Mouse (Mus musculus) thymus, postnatal 14 days (tissue): ENCODE results near the gene Zfp444.
"Not testable (repeated sequence)": the region's sequence is repeated elsewhere in the genome, so short reads cannot be mapped to it uniquely, and the experiment has no call there.

Experiments
- DNase-seq: peaks from one replicate; pipeline ENCODE4 v3.0.0; 2021

Zfp444 gene

DNA sequence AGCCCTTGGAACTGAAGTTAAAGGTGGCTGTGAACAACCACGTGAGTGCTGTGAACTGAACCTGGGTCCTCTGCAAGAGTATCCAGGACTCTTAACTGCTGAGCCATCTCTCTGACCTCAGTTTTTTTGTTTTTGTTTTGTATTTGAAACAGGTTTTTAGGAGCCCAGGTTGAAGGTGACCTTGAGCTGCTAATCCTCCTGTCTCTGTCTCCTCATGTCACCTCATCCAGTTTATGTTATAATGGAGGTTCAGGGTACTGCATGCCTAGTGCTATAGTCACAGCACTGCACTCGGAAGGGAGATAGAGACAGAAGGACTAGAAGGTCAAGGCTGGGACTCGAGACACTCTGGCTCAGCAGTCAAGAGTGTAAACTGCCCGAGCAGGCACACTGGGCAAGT is 9.9 kb upstream of the Zfp444 start:
- DNase-seq = no peak

DNA sequence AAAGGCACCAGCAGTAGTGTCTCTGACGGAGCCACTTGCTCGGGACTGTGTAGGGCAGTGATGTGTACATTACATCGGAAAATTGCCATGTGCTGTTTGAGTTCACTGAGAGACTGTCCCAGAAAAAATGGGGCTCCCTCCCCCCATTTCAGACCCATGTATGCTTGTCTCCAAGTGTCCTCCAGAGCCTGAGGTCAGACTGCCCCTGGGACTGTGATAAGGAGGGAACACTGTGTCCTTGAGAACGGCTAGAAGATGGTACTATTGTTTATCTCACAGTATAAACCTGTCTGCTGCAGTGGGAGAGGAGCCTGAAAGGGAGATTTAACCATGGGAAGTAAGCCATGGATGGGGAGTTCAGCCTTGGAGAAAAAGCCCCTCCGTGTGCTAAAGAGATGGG is 7.4 kb upstream of the Zfp444 start:
- DNase-seq = no peak

DNA sequence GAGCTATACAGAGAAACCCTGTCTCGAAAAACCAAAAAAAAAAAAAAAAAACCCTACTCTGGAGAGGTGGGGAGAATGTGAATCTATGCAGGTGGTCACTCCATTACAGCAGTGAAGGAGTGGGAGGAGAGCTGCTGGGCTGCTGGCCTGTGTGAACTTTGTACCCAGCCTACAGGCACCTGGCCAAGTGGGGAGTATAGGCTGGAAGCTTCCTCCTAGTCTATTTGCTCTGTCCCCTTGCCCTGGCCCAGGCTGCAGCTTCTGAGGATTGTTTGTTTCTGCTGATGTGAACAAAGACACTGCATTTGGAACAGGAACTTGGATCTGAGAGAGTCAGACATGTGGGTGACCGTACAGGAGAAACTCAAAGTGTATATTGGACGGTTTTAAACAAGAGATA is 2.6 kb upstream of the Zfp444 start:
- no peak for DNase-seq

DNA sequence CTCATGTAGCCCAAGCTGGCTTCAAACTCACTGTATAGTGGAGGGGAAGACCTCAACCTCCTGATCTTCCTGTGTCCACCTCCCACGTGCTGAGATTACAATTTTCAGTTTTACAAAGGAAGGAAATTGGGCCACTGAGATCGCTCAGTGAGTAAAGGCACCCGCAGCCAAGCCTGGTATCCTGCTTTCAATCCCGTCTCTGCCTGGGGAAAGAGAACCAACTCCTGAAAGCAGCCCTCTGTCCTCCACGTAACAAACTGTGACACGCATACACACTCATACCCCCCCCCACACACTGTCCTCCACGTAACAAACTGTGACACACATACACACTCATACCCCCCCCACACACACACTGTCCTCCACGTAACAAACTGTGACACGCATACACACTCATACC is 1.6 kb upstream of the Zfp444 start:
- no peak for DNase-seq

DNA sequence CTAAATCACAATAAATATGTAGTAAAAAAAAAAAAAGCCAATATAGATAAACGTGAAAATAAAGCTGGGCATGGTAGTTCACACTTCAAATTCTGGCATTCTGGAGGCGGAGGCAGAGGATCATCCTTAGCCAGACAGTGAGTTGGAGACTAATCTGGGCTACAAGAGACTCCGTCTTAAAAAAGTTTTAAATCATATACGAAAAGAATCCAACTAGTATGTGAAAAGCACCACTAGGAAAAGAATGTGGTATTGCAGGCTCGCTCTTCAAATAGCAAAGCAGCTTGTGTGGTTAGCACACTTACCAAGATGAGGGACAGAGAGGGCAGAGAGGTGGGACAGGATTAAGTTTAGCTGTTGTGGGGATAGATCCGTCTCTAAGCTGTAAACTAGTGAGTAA is 1.2 kb upstream of the Zfp444 start:
- no peak for DNase-seq

DNA sequence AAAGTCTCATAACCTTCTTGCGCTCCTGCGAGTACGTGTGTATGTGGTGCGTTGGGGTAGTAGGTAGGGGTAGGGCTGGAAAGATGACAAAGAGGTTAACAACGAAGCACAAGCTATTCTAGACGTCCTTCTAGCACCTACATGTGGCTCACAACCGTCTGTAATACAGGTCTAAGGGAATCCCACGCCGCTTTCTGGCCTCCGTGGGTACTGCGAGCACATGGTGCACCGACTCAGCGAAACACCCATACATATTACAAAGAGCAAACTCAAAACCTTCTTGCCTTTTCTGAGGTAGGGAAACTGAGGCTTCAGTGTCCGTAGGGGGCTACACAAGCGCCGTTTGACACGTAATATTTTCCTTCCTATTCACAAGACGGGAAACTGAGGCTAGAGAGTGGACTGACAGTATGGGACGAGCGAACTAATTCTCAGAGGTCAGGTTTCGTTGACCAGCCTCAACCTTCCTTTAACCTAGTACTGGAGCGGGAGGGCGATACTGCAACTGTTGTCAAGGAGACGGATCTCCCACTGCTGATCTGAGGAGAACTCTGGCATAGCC is 501 bp upstream of the Zfp444 start:
- peak; percentile 81 for DNase-seq

DNA sequence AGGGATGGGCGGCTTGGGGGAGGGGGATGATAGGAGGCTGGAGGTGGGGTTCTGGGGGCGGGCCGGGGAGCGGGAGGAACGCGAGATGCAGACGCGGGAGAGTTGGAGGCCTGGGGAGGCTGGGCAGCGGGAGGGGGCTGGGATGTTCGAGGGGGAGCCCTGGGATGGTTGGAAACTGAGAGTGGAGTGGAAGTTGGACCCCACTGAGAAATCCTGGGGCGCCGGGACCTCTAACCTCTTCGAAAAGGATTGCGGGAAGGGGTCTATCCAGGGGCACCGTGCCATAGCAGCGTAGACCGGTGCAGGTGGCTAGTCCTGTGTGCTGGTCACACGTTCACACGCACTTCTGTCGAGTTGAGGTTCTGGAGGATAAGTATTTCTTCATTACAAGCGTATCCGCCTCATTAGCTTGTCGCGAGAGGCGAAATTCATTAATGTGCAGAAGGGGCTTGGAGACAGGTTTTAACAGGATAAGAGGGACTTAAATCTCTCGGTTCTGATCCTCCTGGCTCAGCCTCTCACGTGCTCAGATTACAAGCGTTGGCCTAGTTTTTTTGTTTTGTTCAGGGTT is 733 bp downstream of the Zfp444 start:
- DNase-seq = no peak

DNA sequence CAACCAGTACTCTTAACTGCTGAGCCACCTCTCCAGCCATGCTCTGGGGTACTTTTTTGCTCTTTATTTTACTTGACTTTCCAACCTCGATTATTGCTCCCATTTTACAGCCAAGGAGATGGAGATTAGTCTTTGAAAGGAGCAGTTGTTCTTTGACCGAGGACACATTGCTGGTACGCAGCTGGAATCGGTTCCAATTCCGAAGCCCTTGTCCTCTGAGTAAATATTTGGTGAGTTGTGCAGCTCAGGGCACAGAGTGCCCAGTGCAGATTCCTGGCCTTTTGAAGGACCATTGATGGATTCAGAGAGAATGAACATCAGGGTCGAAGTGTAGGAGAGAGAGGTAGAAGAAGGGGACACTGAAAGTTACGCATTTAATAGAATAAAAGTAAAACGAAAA is 1.8 kb downstream of the Zfp444 start:
- DNase-seq = no peak

DNA sequence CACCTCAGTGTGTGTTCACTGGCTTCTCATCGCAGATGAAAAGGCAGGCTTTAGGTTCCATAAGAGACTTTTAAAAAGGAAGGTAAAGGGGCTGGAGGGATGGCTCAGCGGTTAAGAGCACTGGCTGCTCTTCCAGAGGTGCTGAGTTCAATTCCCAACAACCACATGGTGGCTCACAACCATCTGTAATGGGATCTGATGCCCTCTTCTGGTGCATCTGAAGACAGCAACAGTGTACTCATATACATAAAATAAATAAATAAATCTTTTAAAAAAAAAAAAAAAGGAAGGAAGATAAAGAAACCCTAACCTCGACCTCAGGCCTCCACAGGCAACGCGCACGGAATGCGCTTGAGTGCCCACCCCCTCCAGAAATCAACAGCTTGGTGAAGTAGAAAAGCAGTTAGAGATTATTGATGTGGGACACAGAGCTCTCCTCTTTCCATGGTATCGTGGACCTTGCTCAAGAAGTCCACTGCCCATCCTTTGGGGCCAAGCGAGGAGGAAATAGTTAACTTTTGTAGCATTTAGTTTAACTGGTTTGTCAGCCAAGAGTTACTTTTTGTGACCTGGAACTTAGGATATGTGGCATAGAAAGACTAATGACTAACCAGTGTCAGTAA is 2.5 kb downstream of the Zfp444 start:
- peak; percentile 23 for DNase-seq

DNA sequence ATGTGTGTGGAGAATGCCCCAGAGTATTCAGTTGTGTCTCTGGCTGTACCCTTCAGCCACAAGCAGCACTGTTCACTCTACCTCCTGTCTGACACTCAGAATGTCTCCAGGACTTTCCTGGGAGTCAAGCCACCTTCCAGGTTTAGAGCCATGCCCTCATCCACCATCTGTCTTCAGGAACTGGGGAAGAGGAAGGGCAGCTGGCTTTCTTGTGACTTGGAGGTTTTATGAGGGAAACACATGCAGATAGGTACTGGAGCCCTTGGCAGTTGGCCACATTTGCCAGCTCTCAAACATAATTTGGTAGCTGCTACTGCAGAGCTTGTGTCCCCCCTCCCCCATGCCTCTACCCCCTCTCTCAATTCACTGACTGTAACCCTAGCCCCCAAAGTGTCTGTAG is 7.0 kb downstream of the Zfp444 start:
- DNase-seq = no peak

DNA sequence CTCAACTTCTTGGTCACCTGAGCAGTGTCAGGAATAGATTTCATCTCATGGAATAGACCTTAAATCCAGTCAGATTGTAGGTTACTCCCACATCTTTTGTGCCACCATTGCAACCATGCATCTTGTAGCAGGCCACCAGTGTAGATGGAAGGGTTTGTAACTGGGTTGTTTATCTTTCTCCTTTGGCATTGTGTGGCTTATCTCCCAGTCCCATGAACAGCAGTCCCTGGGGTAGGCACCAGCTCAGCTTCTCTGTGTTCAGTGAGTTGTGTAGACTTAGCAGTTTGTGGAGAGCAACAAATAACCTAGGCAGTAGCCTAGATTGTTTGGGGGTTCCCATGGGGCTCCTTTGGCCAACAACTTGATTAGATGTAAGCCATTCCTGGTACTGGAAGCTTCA is 10.9 kb downstream of the Zfp444 start:
- no peak for DNase-seq

DNA sequence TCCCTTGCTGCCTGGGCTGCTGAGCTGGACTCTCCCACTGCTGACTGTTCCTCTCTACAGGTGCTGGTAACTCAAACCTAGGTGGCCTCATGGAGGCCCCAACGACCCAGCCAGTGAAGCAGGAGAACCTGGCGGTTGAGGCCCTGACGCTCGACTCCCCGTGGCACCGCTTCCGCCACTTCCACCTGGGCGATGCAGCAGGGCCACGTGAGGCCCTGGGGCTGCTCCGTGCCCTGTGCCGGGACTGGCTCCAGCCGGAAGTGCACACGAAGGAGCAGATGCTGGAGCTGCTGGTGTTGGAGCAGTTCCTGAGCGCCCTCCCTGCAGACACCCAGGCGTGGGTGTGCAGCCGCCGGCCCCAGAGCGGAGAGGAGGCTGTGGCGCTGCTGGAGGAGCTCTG is 11.8 kb downstream of the Zfp444 start:
- no peak for DNase-seq

DNA sequence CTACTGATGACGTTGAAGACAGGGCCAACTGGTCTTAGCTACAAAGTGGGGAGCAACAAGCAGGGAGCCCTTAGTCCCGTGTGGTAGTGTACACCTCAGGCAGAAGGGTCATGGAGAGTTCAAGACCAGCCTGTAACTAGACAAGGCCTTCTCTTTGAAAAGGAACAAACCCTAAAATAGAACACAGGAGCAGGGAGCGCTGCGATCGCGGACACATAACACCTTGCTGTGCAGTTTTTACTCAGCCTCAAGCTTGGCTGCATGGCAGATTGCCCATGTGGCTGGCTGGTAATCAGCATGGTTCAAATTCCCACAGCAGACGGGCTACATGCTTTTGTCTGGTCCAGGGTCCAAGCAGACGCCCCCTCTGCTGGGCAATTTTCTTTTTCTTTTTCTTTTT is 12.5 kb downstream of the Zfp444 start:
- no peak for DNase-seq

DNA sequence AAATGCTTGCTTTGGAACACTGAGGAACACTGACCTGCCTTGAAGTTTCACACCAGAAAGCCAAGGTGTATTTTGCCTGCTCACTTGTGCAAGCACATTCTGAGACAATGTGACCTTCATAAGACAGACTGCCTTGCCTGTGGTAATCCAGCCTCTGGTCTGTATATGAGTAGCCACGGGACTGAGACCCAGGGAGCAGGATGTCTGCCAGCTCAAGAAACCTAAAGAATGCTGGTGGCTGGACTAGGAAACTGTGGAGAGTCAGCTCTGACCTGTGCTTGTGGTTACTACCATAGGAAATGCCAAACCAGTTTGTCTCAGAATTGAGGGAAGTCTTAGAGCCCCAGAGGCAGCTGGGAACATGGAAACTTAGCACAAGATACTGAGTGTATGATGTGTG is 13.4 kb downstream of the Zfp444 start:
- DNase-seq = no peak

DNA sequence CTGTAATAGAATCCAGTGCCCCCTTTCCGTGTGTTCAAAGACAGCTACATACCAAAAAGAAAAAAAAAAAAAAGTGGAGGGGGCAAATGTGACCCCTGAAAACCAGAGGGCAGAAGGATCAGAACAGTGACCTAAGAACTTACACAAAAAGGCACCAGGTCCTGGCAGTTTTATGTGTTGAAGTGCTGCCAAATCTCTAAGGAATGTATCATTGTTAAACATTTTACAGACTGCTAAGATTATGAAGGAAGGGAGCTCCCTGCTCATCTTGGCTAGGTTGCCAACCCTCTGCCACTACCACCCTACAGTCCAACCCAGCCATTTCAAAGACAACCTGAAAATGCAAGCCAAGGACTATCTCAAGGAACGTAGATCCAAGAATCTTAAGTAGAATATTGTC is 14.2 kb downstream of the Zfp444 start:
- no peak for DNase-seq

DNA sequence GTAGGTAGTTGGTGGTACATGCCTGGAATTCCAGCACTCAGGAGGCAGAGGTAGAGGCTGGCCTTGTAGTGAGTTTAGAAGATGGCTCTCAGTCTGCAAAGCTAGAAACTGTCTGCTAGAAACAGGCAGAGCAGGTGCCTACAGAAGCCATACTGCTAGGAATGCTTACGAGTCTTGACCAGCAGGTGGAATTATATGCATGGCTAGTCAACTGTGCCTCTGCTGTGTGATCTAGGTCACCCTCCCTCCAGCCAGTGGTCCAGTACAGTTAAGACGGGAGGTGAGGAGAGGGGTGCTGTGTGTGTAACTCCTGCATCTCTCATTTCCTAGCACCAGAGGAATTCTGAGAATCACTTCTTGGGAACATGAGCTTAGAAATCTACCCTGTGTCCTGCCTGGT is 14.7 kb downstream of the Zfp444 start:
- no peak for DNase-seq

DNA sequence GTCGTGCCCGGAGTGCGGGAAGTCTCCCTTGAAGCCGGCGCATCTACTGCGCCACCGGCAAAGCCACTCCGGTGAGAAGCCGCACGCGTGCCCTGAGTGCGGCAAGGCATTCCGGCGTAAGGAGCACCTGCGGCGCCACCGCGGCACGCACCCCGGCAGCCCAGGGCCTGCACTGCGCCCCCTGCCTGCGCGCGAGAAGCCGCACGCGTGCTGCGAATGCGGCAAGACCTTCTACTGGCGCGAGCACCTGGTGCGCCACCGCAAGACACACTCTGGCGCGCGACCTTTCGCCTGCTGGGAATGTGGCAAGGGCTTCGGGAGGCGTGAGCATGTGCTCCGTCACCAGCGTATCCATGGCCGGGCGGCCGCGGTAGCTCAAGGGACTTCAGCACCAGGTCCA is 17.5 kb downstream of the Zfp444 start:
- DNase-seq = no peak

DNA sequence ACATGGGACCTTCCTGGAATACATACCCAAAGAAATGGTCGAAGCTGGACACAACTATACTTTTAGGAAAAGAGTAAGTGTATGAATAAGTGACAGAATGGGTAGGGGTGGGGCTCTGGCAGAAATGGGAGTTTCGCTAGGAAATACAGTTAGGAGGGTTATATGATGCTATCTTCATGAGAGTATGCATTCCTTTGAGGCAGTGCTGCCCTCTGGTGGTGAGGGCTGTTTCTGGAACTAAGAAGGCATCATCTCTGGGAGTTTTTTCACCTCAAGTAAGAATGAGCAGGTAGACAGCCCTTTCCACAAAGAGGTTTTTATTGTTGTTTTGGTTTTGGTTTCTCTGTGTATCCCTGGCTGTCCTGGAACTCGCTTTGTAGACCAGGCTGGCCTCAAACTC is 19.4 kb downstream of the Zfp444 start:
- peak; percentile 80 for DNase-seq

DNA sequence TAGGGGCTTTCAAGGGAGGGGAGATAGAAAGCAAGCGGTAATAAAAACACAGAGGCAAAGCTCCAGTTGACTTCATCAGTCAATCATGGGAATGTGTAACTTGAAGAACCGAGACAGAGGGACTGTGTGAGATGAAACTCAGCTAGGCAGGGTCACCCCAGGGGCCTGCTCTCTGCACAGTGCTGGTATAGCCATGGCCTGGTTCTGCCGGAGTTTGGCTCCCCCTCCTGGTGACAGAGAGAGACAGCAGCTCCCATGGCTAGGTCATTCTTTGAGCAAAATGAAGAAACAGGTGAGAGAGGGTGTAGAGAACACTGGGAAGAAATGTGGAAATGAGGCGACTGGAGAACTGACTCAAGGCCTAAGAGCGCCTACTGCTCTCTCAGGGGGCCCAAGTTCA is 22.1 kb downstream of the Zfp444 start:
- DNase-seq = peak; percentile 69

DNA sequence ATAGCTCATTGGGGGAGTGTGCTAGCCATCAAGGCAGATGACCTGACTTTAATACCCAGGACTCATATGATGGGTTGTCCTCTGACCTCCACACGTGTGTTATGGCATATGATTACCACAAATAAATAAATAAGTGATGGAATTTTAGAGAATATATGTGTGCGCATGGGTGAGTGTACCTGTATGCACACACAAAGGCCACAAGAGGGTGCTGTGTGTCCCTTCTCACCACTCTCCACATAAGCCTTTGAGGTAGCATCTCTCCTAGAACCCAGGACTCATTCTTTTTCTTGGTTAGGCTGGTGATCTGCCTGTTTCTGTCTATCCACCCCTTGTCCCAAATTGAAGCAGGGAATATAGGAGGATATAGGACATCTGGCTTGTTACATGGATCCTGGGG is 23.8 kb downstream of the Zfp444 start:
- DNase-seq = no peak

DNA sequence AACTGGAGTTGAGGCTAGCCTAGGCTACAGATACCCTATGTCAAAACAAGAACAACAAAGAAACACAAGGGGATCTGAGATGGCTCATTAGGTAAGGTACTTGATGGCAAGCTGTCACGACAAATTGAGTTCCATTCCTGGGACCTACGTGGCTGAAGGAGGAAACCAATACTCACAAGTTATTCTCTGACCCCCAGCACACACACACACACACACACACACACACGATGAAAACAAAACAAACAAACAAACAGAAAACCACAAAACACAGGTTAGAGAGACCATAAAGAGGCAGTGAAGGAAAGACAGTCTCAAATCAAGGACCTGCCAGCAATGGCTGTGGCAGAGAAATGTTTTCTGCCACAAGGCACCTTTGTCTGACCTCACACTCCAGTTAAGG is 24.8 kb downstream of the Zfp444 start, which contains the start of gene Galp:
Galp (plus strand) TSS at position 301 of the 400 bp plus-strand sequence.
- no peak for DNase-seq

DNA sequence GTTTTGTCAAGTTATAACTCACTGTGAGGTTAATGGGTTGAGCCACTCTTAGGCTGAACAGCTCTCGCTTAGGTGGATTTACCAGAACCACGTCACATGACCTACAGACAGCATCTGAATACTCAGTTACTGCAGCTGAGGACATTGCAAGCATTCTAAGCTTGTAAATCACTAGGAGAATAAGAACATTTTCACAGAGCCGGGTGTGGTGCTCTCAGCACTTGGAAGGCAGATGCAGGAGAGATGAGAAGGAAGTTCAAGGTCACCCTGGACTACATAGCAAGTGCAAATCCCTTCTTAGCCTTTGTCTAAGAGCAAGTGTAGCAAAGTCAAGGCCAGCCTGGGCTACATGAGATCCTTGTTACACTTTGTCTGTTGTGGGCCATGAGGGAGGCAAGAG is 32.2 kb downstream of the Zfp444 start:
- no peak for DNase-seq

DNA sequence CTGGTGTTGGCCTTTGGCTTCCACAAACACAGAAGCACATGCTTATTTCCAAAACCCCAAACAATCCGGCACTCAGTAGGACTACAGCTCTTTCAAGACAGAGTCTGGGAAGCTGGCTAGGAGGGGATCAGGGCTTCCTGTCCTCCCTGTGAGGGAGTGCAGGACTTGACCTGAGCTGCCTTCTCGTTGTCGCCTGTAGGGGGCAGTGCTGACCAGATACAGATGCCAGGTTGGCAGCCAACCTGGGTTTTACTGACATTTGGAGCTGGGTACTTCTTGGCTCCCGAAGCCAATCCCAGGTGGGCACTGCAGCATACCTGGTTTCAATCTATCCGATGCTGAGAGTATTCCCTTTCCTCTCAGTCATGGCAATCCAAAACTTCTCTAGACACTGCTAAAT is 41.1 kb downstream of the Zfp444 start:
- DNase-seq = peak; percentile 28

DNA sequence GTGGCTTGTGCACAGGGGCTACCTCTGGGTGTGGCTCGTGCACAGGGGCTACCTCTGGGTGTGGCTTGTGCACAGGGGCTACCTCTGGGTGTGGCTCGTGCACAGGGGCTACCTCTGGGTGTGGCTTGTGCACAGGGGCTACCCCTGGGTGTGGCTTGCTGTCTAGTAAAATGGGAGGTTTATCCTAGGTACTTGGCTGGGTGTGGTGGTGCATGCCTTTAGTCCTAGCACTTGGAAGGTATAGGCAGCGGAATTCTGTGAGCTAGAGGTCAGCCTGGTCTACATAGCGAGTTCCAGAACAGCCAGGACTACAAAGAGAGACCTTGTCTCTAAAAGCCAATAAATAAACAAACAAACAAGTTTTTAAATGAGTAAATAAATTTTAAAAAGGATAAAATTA is 42.7 kb downstream of the Zfp444 start:
- DNase-seq = not testable (repeated sequence)

DNA sequence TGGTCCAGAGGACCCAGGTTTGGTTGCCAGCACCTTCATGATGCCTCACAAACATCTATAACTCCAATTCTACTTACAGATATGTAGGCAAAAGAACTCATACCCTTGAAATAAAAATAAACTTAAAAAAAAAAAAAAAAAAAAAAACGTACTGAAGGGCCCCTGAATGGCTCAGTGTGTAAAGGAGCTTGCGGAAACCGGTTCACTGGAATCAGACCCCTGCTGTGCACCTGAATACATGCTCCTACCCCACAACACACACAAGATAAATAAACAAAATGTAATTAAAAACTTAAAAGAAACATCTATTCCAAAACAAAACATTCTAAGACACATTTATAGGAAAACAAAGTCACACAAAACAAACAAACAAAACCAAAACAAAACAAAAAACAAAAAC is 48.1 kb downstream of the Zfp444 start:
- no peak for DNase-seq
